Mouse (Mus musculus): ENCODE results near the gene Lpxn.

Gene Lpxn

GRCm38 (mm10) chr19:12804237-12804636 is 8.2 kb downstream of the Lpxn start:
- DNase-seq (ENCODE audit: low spot score) = no peak

- DNase-seq (ENCODE audit: low spot score) = no peak
Measured at GRCm38 (mm10) chr19:12805730-12806129, 9.7 kb downstream of the Lpxn start.

- no peak for DNase-seq (ENCODE audit: low spot score)
Measured at GRCm38 (mm10) chr19:12806214-12806613, 10.2 kb downstream of the Lpxn start.

- DNase-seq (ENCODE audit: low spot score) = no peak
Measured at GRCm38 (mm10) chr19:12812644-12813364, 16.8 kb downstream of the Lpxn start.

GRCm38 (mm10) chr19:12813883-12814282 is 17.9 kb downstream of the Lpxn start:
- no peak for DNase-seq (ENCODE audit: low spot score)

GRCm38 (mm10) chr19:12818507-12818906 is 22.5 kb downstream of the Lpxn start:
- DNase-seq (ENCODE audit: low spot score) = no peak

- DNase-seq (ENCODE audit: low spot score) = no peak
Measured at GRCm38 (mm10) chr19:12820383-12820782, 24.4 kb downstream of the Lpxn start.

- no peak for DNase-seq (ENCODE audit: low spot score)
Measured at GRCm38 (mm10) chr19:12824549-12824948, 28.6 kb downstream of the Lpxn start.

- no peak for DNase-seq (ENCODE audit: low spot score)
Measured at GRCm38 (mm10) chr19:12830823-12831430, 34.9 kb downstream of the Lpxn start.

- no peak for DNase-seq (ENCODE audit: low spot score)
Measured at GRCm38 (mm10) chr19:12831559-12831958, 35.6 kb downstream of the Lpxn start.

GRCm38 (mm10) chr19:12833625-12834024 is 37.6 kb downstream of the Lpxn start:
- peak; percentile 19 for DNase-seq (ENCODE audit: low spot score)

- DNase-seq (ENCODE audit: low spot score) = no peak
Measured at GRCm38 (mm10) chr19:12838507-12838906, 42.5 kb downstream of the Lpxn start.

- no peak for DNase-seq (ENCODE audit: low spot score)
Measured at GRCm38 (mm10) chr19:12846382-12846781, 50.4 kb downstream of the Lpxn start, which contains the start of gene Gm5244. Gm5244 (plus strand) TSS chr19:12846682.

GRCm38 (mm10) chr19:12856983-12857382 is 61.0 kb downstream of the Lpxn start, which contains the start of gene Olfr1444:
Olfr1444 (plus strand) TSS chr19:12857283.
- no peak for DNase-seq (ENCODE audit: low spot score)
